Mouse (Mus musculus) bone marrow, adult 2 months (tissue): ENCODE data around the gene Rps2.
A peak's percentile ranks its signal among the peaks of the same experiment; 100 is the strongest.

Experiments
- CTCF ChIP-seq: fragments of 200-500 bp; IDR thresholded peaks from 2 replicates; pipeline ENCODE4 v1.5.1; 2011; ENCODE audit warnings: low read length, control low read depth; ENCODE audit not compliant: control insufficient read depth, insufficient read depth
- POLR2A ChIP-seq: fragments of 200-500 bp; IDR thresholded peaks from 2 replicates; pipeline ENCODE4 v1.6.1; 2011; ENCODE audit warnings: low read depth, mild to moderate bottlenecking, control low read depth, low read length, borderline replicate concordance; ENCODE audit not compliant: control insufficient read depth

- peak; percentile 32; the same call in 1 of the 2 replicates for TF ChIP-seq POLR2A
- no peak for TF ChIP-seq CTCF
Measured at GRCm38 (mm10) chr17:24737135-24737810, 19.4 kb downstream of the Rps2 start.
